8 mouse cellular contexts compared by ENCODE assay signal in genomic region chr11:63130497-63130896, GRCm38 (mm10). TPM values are rescaled to one million over a fixed set of nuclear protein-coding genes. Genes with fewer than 3 reads are reported as not detected.
DNase-seq lines count a peak whose midpoint lies in the region; ATAC-seq and TF ChIP-seq lines count a peak whose summit lies in the region.

No protein-coding gene starts in this region.

- TF ChIP-seq POLR2A in heart, adult 2 months (IDR thresholded peaks at IDR 0.05; ENCODE audit: insufficient read depth, low read depth, low read length): 0 out of 2 replicates have a peak, but pooled peaks have one; percentile 30
- TF ChIP-seq POLR2A in kidney, adult 2 months (IDR thresholded peaks at IDR 0.05; ENCODE audit: low read depth, low read length): no peak

- H3K9ac ChIP-seq in midbrain, embryonic 12.5 days (replicated peaks): no peak overlapping the region
- H3K9ac ChIP-seq in midbrain, embryonic 11.5 days (ENCODE audit: low read length): no peak overlapping the region
- peak overlapping the region; percentile 75 for H3K9ac ChIP-seq in heart, adult 2 months (ENCODE audit: low read depth, low read length)
- H3K9ac ChIP-seq in lung, embryonic 16.5 days (ENCODE audit: low read length): peak overlapping the region; percentile 88

- no peak for TF ChIP-seq CTCF in heart, adult 2 months (IDR thresholded peaks at IDR 0.05)
- no peak for TF ChIP-seq CTCF in kidney, adult 2 months (conservative IDR thresholded peaks at IDR 0.05; ENCODE audit: insufficient read depth, insufficient read length, low read depth, low read length)

- H3K36me3 ChIP-seq in midbrain, embryonic 12.5 days: no peaks in the 10 kb centered on the region
- H3K36me3 ChIP-seq in midbrain, embryonic 11.5 days (ENCODE audit: control insufficient read depth, insufficient read depth, low read length): no peaks in the 10 kb centered on the region
- H3K36me3 ChIP-seq in heart, adult 2 months (ENCODE audit: control insufficient read depth, insufficient read depth, low read length): peaks cover 4% of the 10 kb centered on the region; the same call in 1 of the 2 replicates
- H3K36me3 ChIP-seq in kidney, adult 2 months (ENCODE audit: control insufficient read depth, insufficient read depth, low read length): no peaks in the 10 kb centered on the region
- no peaks in the 10 kb centered on the region for H3K36me3 ChIP-seq in lung, embryonic 16.5 days (ENCODE audit: control insufficient read depth, insufficient read depth, low read length)

- TF ChIP-seq EP300 in heart, adult 2 months (IDR thresholded peaks at IDR 0.05; ENCODE audit: insufficient read depth, low read depth, low read length): peak; percentile 72

- peaks cover 22% of the 10 kb centered on the region for H3K4me1 ChIP-seq in midbrain, embryonic 12.5 days
- H3K4me1 ChIP-seq in midbrain, embryonic 11.5 days (ENCODE audit: control insufficient read depth, insufficient read depth, low read length): peaks cover 11% of the 10 kb centered on the region
- peaks cover 22% of the 10 kb centered on the region for H3K4me1 ChIP-seq in heart, adult 2 months (ENCODE audit: control insufficient read depth, insufficient read depth, low read length)
- peaks cover 11% of the 10 kb centered on the region; the same call in 1 of the 2 replicates for H3K4me1 ChIP-seq in kidney, adult 2 months (ENCODE audit: control insufficient read depth, insufficient read depth, low read length)
- peaks cover 43% of the 10 kb centered on the region for H3K4me1 ChIP-seq in lung, embryonic 16.5 days (replicated peaks; ENCODE audit: control insufficient read depth, insufficient read depth, low read length)

- H3K27ac ChIP-seq in midbrain, embryonic 12.5 days (replicated peaks): no peak overlapping the region
- H3K27ac ChIP-seq in midbrain, embryonic 11.5 days (ENCODE audit: low read depth, low read length): no peak overlapping the region
- H3K27ac ChIP-seq in heart, adult 2 months: peak overlapping the region; percentile 85
- H3K27ac ChIP-seq in kidney, adult 2 months (ENCODE audit: insufficient read depth, low read depth, low read length): peak overlapping the region; percentile 57; the same call in 1 of the 2 replicates
- H3K27ac ChIP-seq in lung, embryonic 16.5 days (ENCODE audit: low read length): peak overlapping the region; percentile 96

- peaks cover 78% of the 10 kb centered on the region for H3K27me3 ChIP-seq in midbrain, embryonic 12.5 days
- peaks cover 51% of the 10 kb centered on the region for H3K27me3 ChIP-seq in midbrain, embryonic 11.5 days (ENCODE audit: control insufficient read depth, insufficient read depth, low read length)
- no peaks in the 10 kb centered on the region for H3K27me3 ChIP-seq in heart, adult 2 months (ENCODE audit: control insufficient read depth, insufficient read depth, low read length)
- no peaks in the 10 kb centered on the region for H3K27me3 ChIP-seq in kidney, adult 2 months (replicated peaks; ENCODE audit: control insufficient read depth, insufficient read depth, low read length)
- peaks cover 2% of the 10 kb centered on the region; the same call in 1 of the 2 replicates for H3K27me3 ChIP-seq in lung, embryonic 16.5 days (ENCODE audit: control insufficient read depth, insufficient read depth, low read depth, low read length)

- WGBS in midbrain, embryonic 12.5 days: 58% methylated on average over 8 of the region's 8 CpGs
- WGBS in midbrain, embryonic 11.5 days: 63% methylated on average over 8 of the region's 8 CpGs
- WGBS in heart, adult 2 months: 5% methylated on average over 8 of the region's 8 CpGs
- 17% methylated on average over 8 of the region's 8 CpGs for WGBS in kidney, adult 2 months
- WGBS in lung, embryonic 16.5 days: 16% methylated on average over 8 of the region's 8 CpGs

- H3K9me3 ChIP-seq in midbrain, embryonic 12.5 days: no peaks in the 10 kb centered on the region
- no peaks in the 10 kb centered on the region for H3K9me3 ChIP-seq in midbrain, embryonic 11.5 days (ENCODE audit: control insufficient read depth, low read length)
- H3K9me3 ChIP-seq in lung, embryonic 16.5 days (ENCODE audit: control insufficient read depth, low read length): no peaks in the 10 kb centered on the region

- no peak overlapping the region for H3K4me3 ChIP-seq in midbrain, embryonic 12.5 days
- H3K4me3 ChIP-seq in midbrain, embryonic 11.5 days (ENCODE audit: low read depth, low read length): no peak overlapping the region
- peak overlapping the region; percentile 74 for H3K4me3 ChIP-seq in heart, adult 2 months
- H3K4me3 ChIP-seq in kidney, adult 2 months (ENCODE audit: insufficient read depth, low read depth, low read length): peak overlapping the region; percentile 63; the same call in 1 of the 2 replicates
- H3K4me3 ChIP-seq in lung, embryonic 16.5 days (ENCODE audit: low read length): peak overlapping the region; percentile 66

- DNase-seq in midbrain, embryonic 11.5 days (ENCODE audit: low spot score, missing footprints): no peak
- peak; percentile 67 for DNase-seq in cerebellum, adult 9-10 months
- DNase-seq in heart, adult 2 months: peak; percentile 88 to 91
- peak; percentile 93 for DNase-seq in kidney, adult 2 months
- peak; percentile 53 for DNase-seq in testis, postnatal 14 days (ENCODE audit: low spot score)
- DNase-seq in c-Kit-positive CD71-positive TER-119-positive erythroid progenitor cells, embryonic 14.5 days (ENCODE audit: low spot score): no peak

- intact Hi-C loops in heart, adult 2 months (cut with DNase I): loop anchor here (1.0 to 10.0 kb wide), 3 partner anchors 103 to 386 kb away; no protein-coding TSS in a partner anchor

- no peak for ATAC-seq in midbrain, embryonic 12.5 days (ENCODE audit: low FRiP score, low read depth)
- no peak for ATAC-seq in midbrain, embryonic 11.5 days (ENCODE audit: low FRiP score)
- ATAC-seq in lung, embryonic 16.5 days (ENCODE audit: low read depth): peak; percentile 31

- 0 out of 2 replicates have a peak overlapping the region, but pooled peaks have one; percentile 91 for H3K4me2 ChIP-seq in midbrain, embryonic 12.5 days (replicated peaks)
- no peak overlapping the region for H3K4me2 ChIP-seq in midbrain, embryonic 11.5 days
- peak overlapping the region; percentile 67 for H3K4me2 ChIP-seq in lung, embryonic 16.5 days (ENCODE audit: low read depth, low read length)

- no peaks in the 10 kb centered on the region for H3K79me2 ChIP-seq in heart, adult 2 months (replicated peaks; ENCODE audit: control insufficient read depth, insufficient read depth, low read length)

RNA-seq across cellular contexts. Expression of gene Pmp22, which starts 1.7 kb away (rescaled TPM):
- 29.8 and 41.6 TPM in 2 replicates for polyA plus RNA-seq in midbrain, embryonic 12.5 days (2016; fragmentation: Nextera tagmentation; extraction: Ambion mirVana)
- 34.9 and 39.7 TPM in 2 replicates for polyA plus RNA-seq in midbrain, embryonic 11.5 days (2014; fragmentation: Nextera tagmentation; extraction: Ambion mirVana)
- total RNA-seq in heart, adult 2 months (2021): 10 to 100 TPM; 37.5 to 49.6 TPM
- 53.5 and 69.4 TPM in 2 replicates for polyA plus RNA-seq in heart, adult 2 months (2012; rRNA removed)
- polyA plus RNA-seq in kidney, adult 2 months (2012; rRNA removed): 31.1 and 32.5 TPM in 2 replicates
- 298 and 312 TPM in 2 replicates for polyA plus RNA-seq in lung, embryonic 16.5 days (2015; fragmentation: Nextera tagmentation; extraction: Ambion mirVana)

Comparison
In these comparisons a context has a peak if more than half of its experiments do, and no peak if none do; other contexts are left out.
1. H3K27ac ChIP-seq: peak in heart, adult 2 months (single experiment), kidney, adult 2 months (single experiment) and lung, embryonic 16.5 days (single experiment); none in midbrain, embryonic 12.5 days (single experiment) and midbrain, embryonic 11.5 days (single experiment).
2. H3K4me3 ChIP-seq: peak in heart, adult 2 months (single experiment), kidney, adult 2 months (single experiment) and lung, embryonic 16.5 days (single experiment); none in midbrain, embryonic 12.5 days (single experiment) and midbrain, embryonic 11.5 days (single experiment).
3. H3K9ac ChIP-seq: peak in heart, adult 2 months (single experiment) and lung, embryonic 16.5 days (single experiment); none in midbrain, embryonic 12.5 days (single experiment) and midbrain, embryonic 11.5 days (single experiment).
4. DNase-seq: peak in cerebellum, adult 9-10 months (single experiment), heart, adult 2 months (2 of 2), kidney, adult 2 months (single experiment) and testis, postnatal 14 days (single experiment); none in midbrain, embryonic 11.5 days (single experiment) and c-Kit-positive CD71-positive TER-119-positive erythroid progenitor cells, embryonic 14.5 days (single experiment).